Mouse (Mus musculus) CH12.LX (cell line): Measurements from ENCODE around the gene BC030867. TPM values are rescaled to one million over a fixed set of nuclear protein-coding genes. Genes with fewer than 3 reads are reported as not detected.

ENCODE experiments used
- DNase-seq: peaks from one replicate; pipeline ENCODE4 v3.0.0-alpha.2; 2013; ENCODE audit errors: extremely low read depth
- H3K27ac ChIP-seq: 2 replicates; pipeline ENCODE4 v1.5.1; 2012; ENCODE audit warnings: low read depth, mild to moderate bottlenecking, control low read depth, moderate library complexity; ENCODE audit not compliant: insufficient read depth
- H3K27me3 ChIP-seq: replicated peaks from 2 replicates; pipeline ENCODE3; 2012; ENCODE audit warnings: inconsistent platforms
- H3K36me3 ChIP-seq, 2 experiments: replicated peaks in 1 of 2; 2 replicates each; pipeline versions ENCODE3 to v1.6.1; 2012; ENCODE audit warnings: inconsistent platforms in 1 of 2, low read length in 1 of 2, mild to moderate bottlenecking in 1 of 2, mixed read lengths in 1 of 2, moderate library complexity in 1 of 2; ENCODE audit not compliant: control insufficient read depth in 1 of 2, insufficient read depth in 1 of 2
- H3K4me1 ChIP-seq, 2 experiments: 2 replicates each; pipeline ENCODE4 v1.6.1; 2012; ENCODE audit warnings: inconsistent platforms in 1 of 2, moderate library complexity in 1 of 2; ENCODE audit not compliant: insufficient read depth in 2 of 2, control insufficient read depth in 1 of 2
- H3K4me2 ChIP-seq: 2 replicates; pipeline ENCODE4 v1.6.1; 2012; ENCODE audit warnings: low read depth, mild to moderate bottlenecking, control low read depth; ENCODE audit not compliant: poor library complexity, insufficient read depth, severe bottlenecking
- H3K4me3 ChIP-seq, 3 experiments: fragments of 150-350 bp in 1 of 3; sonication (generic) in 1 of 3; replicated peaks in 1 of 3; 2 replicates each; pipeline versions ENCODE3 to v1.5.1; 2011 to 2012; ENCODE audit warnings: low read depth in 2 of 3, low read length in 2 of 3, mild to moderate bottlenecking in 2 of 3, moderate library complexity in 2 of 3, control low read depth in 1 of 3, improper control_type of control experiment in 1 of 3, inconsistent platforms in 1 of 3, mixed read lengths in 1 of 3; ENCODE audit not compliant: poor library complexity in 1 of 3
- H3K79me2 ChIP-seq: replicated peaks from 2 replicates; pipeline ENCODE4 v1.6.1; 2012; ENCODE audit warnings: mild to moderate bottlenecking, moderate library complexity; ENCODE audit not compliant: control insufficient read depth, poor library complexity, insufficient read depth, severe bottlenecking; ENCODE audit errors: extremely low read depth
- H3K9ac ChIP-seq: 2 replicates; pipeline ENCODE4 v1.6.1; 2012; ENCODE audit warnings: low read depth, mild to moderate bottlenecking, control low read depth, moderate library complexity; ENCODE audit not compliant: insufficient read depth
- H3K9me3 ChIP-seq: replicated peaks from 2 replicates; pipeline ENCODE3; 2012; ENCODE audit warnings: low read length, inconsistent platforms, mixed read lengths
- CHD1 ChIP-seq: IDR thresholded peaks from 2 replicates; pipeline ENCODE4 v1.6.1; 2012; ENCODE audit warnings: low read depth, low read length, improper control_type of control experiment, inconsistent platforms
- CHD2 ChIP-seq: IDR thresholded peaks from 2 replicates; pipeline ENCODE4 v1.6.1; 2011; ENCODE audit warnings: low read length, improper control_type of control experiment
- CTCF ChIP-seq, 2 experiments: IDR thresholded peaks in 1 of 2; conservative IDR thresholded peaks in 1 of 2; 2 replicates each; pipeline ENCODE4 v1.5.1; 2011 to 2012; ENCODE audit warnings: low read depth in 2 of 2, low read length in 2 of 2, improper control_type of control experiment in 1 of 2, inconsistent platforms in 1 of 2, mild to moderate bottlenecking in 1 of 2, moderate library complexity in 1 of 2
- ELF1 ChIP-seq: IDR thresholded peaks from 2 replicates; pipeline ENCODE4 v1.6.1; 2014; ENCODE audit warnings: low read depth, mild to moderate bottlenecking, inconsistent platforms, low read length, improper control_type of control experiment
- EP300 ChIP-seq: IDR thresholded peaks from 2 replicates; pipeline ENCODE4 v1.6.1; 2011; ENCODE audit warnings: low read length, improper control_type of control experiment
- ETS1 ChIP-seq: conservative IDR thresholded peaks from 2 replicates; pipeline ENCODE4 v1.6.1; 2012; ENCODE audit warnings: low read depth, mild to moderate bottlenecking, inconsistent platforms, low read length, improper control_type of control experiment, moderate library complexity
- HCFC1 ChIP-seq: IDR thresholded peaks from 2 replicates; pipeline ENCODE4 v1.6.1; 2012; ENCODE audit warnings: low read depth, mild to moderate bottlenecking, inconsistent platforms, low read length, improper control_type of control experiment
- IRF4 ChIP-seq: IDR thresholded peaks from 2 replicates; pipeline ENCODE4 v1.6.1; 2014; ENCODE audit warnings: low read depth, mild to moderate bottlenecking, inconsistent platforms, low read length, improper control_type of control experiment
- JUN ChIP-seq: IDR thresholded peaks from 2 replicates; pipeline ENCODE4 v1.6.1; 2011; ENCODE audit warnings: low read depth, mild to moderate bottlenecking, low read length, improper control_type of control experiment, moderate library complexity; ENCODE audit not compliant: insufficient read depth
- JUND ChIP-seq: conservative IDR thresholded peaks from 2 replicates; pipeline ENCODE4 v1.6.1; 2011; ENCODE audit warnings: low read depth, low read length, improper control_type of control experiment
- KAT2A ChIP-seq: IDR thresholded peaks from 2 replicates; pipeline ENCODE4 v1.6.1; 2012; ENCODE audit warnings: low read length, improper control_type of control experiment, inconsistent platforms; ENCODE audit not compliant: insufficient replicate concordance
- MAFK ChIP-seq: IDR thresholded peaks from 2 replicates; pipeline ENCODE4 v1.6.1; 2011; ENCODE audit warnings: low read length, improper control_type of control experiment; ENCODE audit not compliant: insufficient replicate concordance
- MAX ChIP-seq: IDR thresholded peaks from 2 replicates; pipeline ENCODE4 v1.6.1; 2011; ENCODE audit warnings: low read length, improper control_type of control experiment
- MAZ ChIP-seq: IDR thresholded peaks from 2 replicates; pipeline ENCODE4 v1.6.1; 2012; ENCODE audit warnings: low read depth, mild to moderate bottlenecking, inconsistent platforms, low read length, improper control_type of control experiment, moderate library complexity
- MEF2A ChIP-seq: IDR thresholded peaks from 2 replicates; pipeline ENCODE4 v1.6.1; 2014; ENCODE audit warnings: low read depth, mild to moderate bottlenecking, inconsistent platforms, low read length, improper control_type of control experiment, borderline replicate concordance
- MXI1 ChIP-seq: IDR thresholded peaks from 2 replicates; pipeline ENCODE4 v1.6.1; 2011; ENCODE audit warnings: mild to moderate bottlenecking, low read depth, low read length, improper control_type of control experiment
- MYC ChIP-seq: IDR thresholded peaks from 2 replicates; pipeline ENCODE4 v1.6.1; 2011; ENCODE audit warnings: low read depth, mild to moderate bottlenecking, improper control_type of control experiment, low read length
- NELFE ChIP-seq: IDR thresholded peaks from 2 replicates; pipeline ENCODE4 v1.6.1; 2011; ENCODE audit warnings: low read depth, low read length, improper control_type of control experiment
- NRF1 ChIP-seq: IDR thresholded peaks from 2 replicates; pipeline ENCODE4 v1.6.1; 2014; ENCODE audit warnings: low read depth, mild to moderate bottlenecking, inconsistent platforms, low read length, improper control_type of control experiment, moderate library complexity
- PAX5 ChIP-seq: IDR thresholded peaks from 2 replicates; pipeline ENCODE4 v1.6.1; 2012; ENCODE audit warnings: low read length, inconsistent platforms, mixed read lengths
- POLR2A ChIP-seq: IDR thresholded peaks from 2 replicates; pipeline ENCODE4 v1.6.1; 2011; ENCODE audit warnings: low read depth, mild to moderate bottlenecking, improper control_type of control experiment, low read length
- POLR2AphosphoS2 ChIP-seq: IDR thresholded peaks from 2 replicates; pipeline ENCODE4 v1.6.1; 2011; ENCODE audit warnings: low read depth, low read length, improper control_type of control experiment
- RAD21 ChIP-seq: IDR thresholded peaks from 2 replicates; pipeline ENCODE4 v1.6.1; 2011; ENCODE audit warnings: low read depth, mild to moderate bottlenecking, low read length, improper control_type of control experiment, moderate library complexity
- RCOR1 ChIP-seq: conservative IDR thresholded peaks from 2 replicates; pipeline ENCODE4 v1.6.1; 2012; ENCODE audit warnings: low read depth, mild to moderate bottlenecking, inconsistent platforms, low read length, improper control_type of control experiment
- SIN3A ChIP-seq: IDR thresholded peaks from 2 replicates; pipeline ENCODE4 v1.6.1; 2012; ENCODE audit warnings: low read length, improper control_type of control experiment, inconsistent platforms
- SMC3 ChIP-seq: IDR thresholded peaks from 2 replicates; pipeline ENCODE4 v1.6.1; 2011; ENCODE audit warnings: low read depth, low read length, improper control_type of control experiment
- TBP ChIP-seq: conservative IDR thresholded peaks from 2 replicates; pipeline ENCODE4 v1.6.1; 2011; ENCODE audit warnings: low read depth, low read length, improper control_type of control experiment
- TCF12 ChIP-seq: IDR thresholded peaks from 2 replicates; pipeline ENCODE4 v1.6.1; 2014; ENCODE audit warnings: low read depth, mild to moderate bottlenecking, inconsistent platforms, low read length, improper control_type of control experiment
- UBTF ChIP-seq: IDR thresholded peaks from 2 replicates; pipeline ENCODE4 v1.6.1; 2012; ENCODE audit warnings: low read depth, mild to moderate bottlenecking, inconsistent platforms, low read length, improper control_type of control experiment, moderate library complexity
- USF1 ChIP-seq: IDR thresholded peaks from 2 replicates; pipeline ENCODE4 v1.6.1; 2014; ENCODE audit warnings: low read depth, mild to moderate bottlenecking, inconsistent platforms, low read length, improper control_type of control experiment
- ZC3H11A ChIP-seq: IDR thresholded peaks from 2 replicates; pipeline ENCODE4 v1.6.1; 2012; ENCODE audit warnings: low read depth, mild to moderate bottlenecking, inconsistent platforms, low read length, improper control_type of control experiment
- ZKSCAN1 ChIP-seq: IDR thresholded peaks from 2 replicates; pipeline ENCODE4 v1.6.1; 2012; ENCODE audit warnings: low read depth, inconsistent platforms, low read length, improper control_type of control experiment, borderline replicate concordance
- dilution Hi-C: fragments of 300-500 bp; cut with MboI; formaldehyde crosslinking; loops from 2 replicates; pipeline ENCODE4 v1.14.3; 2020; ENCODE audit warnings: low sequenced_read_pairs; ENCODE audit not compliant: extremely low pct_unique_long_range_greater_than_20kb, extremely low pct_ligation_motif_present
- in situ Hi-C: fragments of 300-500 bp; cut with MboI; formaldehyde crosslinking; loops from 3 replicates; pipeline ENCODE4 v1.14.3; 2019; ENCODE audit warnings: low sequenced_read_pairs, low pct_ligation_motif_present, low pct_unique_long_range_greater_than_20kb, mixed read lengths
- polyA plus RNA-seq: library from polyadenylated mRNA; unstranded; fragments of >175 nt; gene quantifications from 2 replicates; pipeline ENCODE4 v1.2.1, GENCODE M21; 2012; ENCODE audit warnings: low read depth; ENCODE audit not compliant: insufficient read length
- total RNA-seq, 2 experiments: library from RNA; depleted of rRNA; stranded (reverse); fragments of 300-350 nt in 1 of 2; fragments of >200 nt in 1 of 2; gene quantifications; 2 replicates each; pipeline ENCODE4 v1.2.3; 2012 to 2014

The BC030867 gene
- total and polyA plus RNA-seq, 3 experiments = 11.4 to 34.0 (median 26.2) TPM

DNA sequence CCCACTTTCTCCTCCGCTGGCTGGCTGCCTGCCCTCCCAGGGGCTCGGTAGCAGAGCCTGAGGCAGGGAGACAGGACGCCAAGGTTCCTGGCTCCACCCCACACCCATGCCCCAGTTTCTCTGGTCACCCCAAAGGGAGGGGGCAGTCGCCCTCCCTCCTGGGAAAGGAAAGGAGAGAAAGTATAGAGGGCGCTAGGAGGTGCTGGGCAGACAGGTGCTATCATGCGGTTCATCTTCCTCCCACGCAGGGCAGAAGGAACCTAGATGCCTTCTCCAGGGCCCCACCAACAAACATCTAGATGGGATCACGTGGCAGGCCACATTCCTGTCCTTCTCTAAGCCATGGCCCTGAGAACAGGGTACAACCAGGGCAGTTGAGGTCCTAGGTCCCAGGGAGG, 26.7 kb upstream of the BC030867 start:
- Histone ChIP-seq H3K27me3 (no peaks in the 10 kb centered on the region), H3K4me3 (no peak overlapping the region), H3K79me2 (no peaks in the 10 kb centered on the region), H3K36me3 (peaks cover 0 to 8% of the 10 kb centered on the region in 2 experiments), H3K27ac (no peak overlapping the region), H3K4me1 (peaks cover 34 to 66% of the 10 kb centered on the region in 2 experiments), H3K4me2 (no peak overlapping the region), H3K9ac (no peak overlapping the region), H3K9me3 (no peaks in the 10 kb centered on the region)
- dilution Hi-C loops = no loop called here
- TF ChIP-seq USF1 (no peak), MAX (no peak), NELFE (no peak), JUN (no peak), IRF4 (no peak)
- DNase-seq = no peak
- in situ Hi-C loops = loop anchor here (5.0 kb wide), 1 partner anchor 65 kb away; the partner anchor contains the start of gene Tmem101

DNA sequence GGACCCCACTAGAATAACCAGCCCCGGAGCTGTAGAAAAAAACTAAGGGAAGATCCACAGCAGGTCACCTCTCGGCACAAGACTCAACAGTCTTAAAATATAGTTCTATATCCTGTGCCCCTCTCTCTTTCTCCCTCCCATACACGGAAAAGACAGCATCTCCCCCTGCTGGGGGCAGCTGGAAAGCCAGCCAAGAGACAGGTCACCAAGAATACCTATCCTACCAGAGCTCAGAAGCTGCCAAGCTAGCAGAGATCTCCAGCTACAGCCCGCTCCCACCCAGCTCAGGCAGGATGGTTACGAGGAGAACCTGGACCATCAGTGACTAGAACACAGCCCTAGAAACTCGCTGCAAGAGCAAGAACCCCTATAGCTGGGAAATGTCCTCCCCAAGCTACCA, 25.5 kb upstream of the BC030867 start:
- Histone ChIP-seq H3K4me2 (no peak overlapping the region), H3K27me3 (peaks cover 8% of the 10 kb centered on the region), H3K4me3 (no peak overlapping the region), H3K4me1 (peaks cover 23 to 54% of the 10 kb centered on the region in 2 experiments), H3K36me3 (peaks cover 0 to 8% of the 10 kb centered on the region in 2 experiments)
- peak; percentile 87 for DNase-seq
- in situ Hi-C loops = loop anchor here (5.0 kb wide), 1 partner anchor 66 kb away; the partner anchor contains the start of gene Tmem101
- no peak for TF ChIP-seq CHD1
- TF ChIP-seq MXI1 = no peak
- TF ChIP-seq NRF1 = no peak
- peak; percentile 92 for TF ChIP-seq SMC3
- TF ChIP-seq RCOR1 = no peak
- peak; percentile 37; the same call in 1 of the 2 replicates for TF ChIP-seq NELFE
- TF ChIP-seq HCFC1 = peak; percentile 24; the same call in 1 of the 2 replicates
- peak; percentile 82 to 96 for TF ChIP-seq CTCF (conservative IDR thresholded peaks at IDR 0.05 in 1 of 2, IDR thresholded peaks at IDR 0.05 in 1 of 2; ENCODE audit: low read depth in 2 of 2, low read length in 2 of 2)
- TF ChIP-seq TBP = no peak
- peak; percentile 48; the same call in 1 of the 2 replicates for TF ChIP-seq SIN3A
- peak; percentile 35 for TF ChIP-seq ZC3H11A
- TF ChIP-seq UBTF = no peak
- no peak for TF ChIP-seq JUN
- TF ChIP-seq MAZ = peak; percentile 76
- TF ChIP-seq USF1 = no peak
- TF ChIP-seq CHD2 = no peak
- TF ChIP-seq MAFK = no peak
- no peak for TF ChIP-seq TCF12
- TF ChIP-seq JUND = no peak
- no peak for TF ChIP-seq EP300
- TF ChIP-seq RAD21 = peak; percentile 92
- TF ChIP-seq MYC = no peak
- no peak for TF ChIP-seq ZKSCAN1
- TF ChIP-seq PAX5 = no peak
- TF ChIP-seq IRF4 = peak; percentile 46; the same call in 1 of the 2 replicates
- no peak for TF ChIP-seq KAT2A
- TF ChIP-seq POLR2A = no peak
- TF ChIP-seq ELF1 = peak; percentile 45; the same call in 1 of the 2 replicates
- TF ChIP-seq POLR2AphosphoS2 = no peak
- TF ChIP-seq ETS1 = no peak
- TF ChIP-seq MEF2A = peak; percentile 69; the same call in 1 of the 2 replicates
- TF ChIP-seq, all 38 proteins: peak for 11
- dilution Hi-C loops = no loop called here
- Histone ChIP-seq H3K9ac (no peak overlapping the region), H3K79me2 (no peaks in the 10 kb centered on the region), H3K9me3 (no peaks in the 10 kb centered on the region), H3K27ac (no peak overlapping the region)
